Mouse (Mus musculus): ENCODE data around the gene Fryl. TPM values are rescaled to one million over a fixed set of nuclear protein-coding genes. Genes with fewer than 3 reads are reported as not detected.

Gene Fryl
- polyA plus RNA-seq, 1 experiment, result 15.3 TPM

DNA sequence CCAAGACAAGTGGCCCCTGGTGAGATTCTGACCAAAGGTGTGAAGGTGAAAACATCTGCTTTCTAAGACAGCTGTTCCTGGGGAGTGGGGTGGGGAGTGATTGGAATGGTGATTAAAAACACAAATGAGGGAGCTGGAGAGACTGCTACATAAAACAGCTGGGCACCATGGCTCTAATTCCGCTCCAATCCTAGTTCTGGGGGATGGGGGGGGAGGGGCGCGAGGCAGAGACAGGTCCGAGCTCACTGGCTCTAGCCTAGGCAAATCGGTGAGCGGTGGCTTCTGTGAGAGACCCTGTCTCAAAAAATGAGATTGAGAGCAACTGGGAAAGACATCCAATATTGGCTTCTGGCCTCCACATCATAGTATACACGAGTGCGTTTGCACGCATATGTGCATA lies 24.2 kb downstream of the Fryl start:
- Histone ChIP-seq H3K79me2 (ENCODE audit: control insufficient read depth, insufficient read depth) (peaks cover 55% of the 10 kb centered on the region), H3K4me3 (no peak overlapping the region), H3ac (ENCODE audit: control insufficient read depth, insufficient read length) (no peak overlapping the region), H3K27me3 (ENCODE audit: control insufficient read depth, insufficient read depth, insufficient read length) (no peaks in the 10 kb centered on the region), H3K4me2 (ENCODE audit: low read depth) (no peak overlapping the region), H3K36me3 (ENCODE audit: control insufficient read depth, insufficient read depth) (no peaks in the 10 kb centered on the region)
- TF ChIP-seq MAX (IDR thresholded peaks at IDR 0.05; ENCODE audit: low read depth), result no peak

DNA sequence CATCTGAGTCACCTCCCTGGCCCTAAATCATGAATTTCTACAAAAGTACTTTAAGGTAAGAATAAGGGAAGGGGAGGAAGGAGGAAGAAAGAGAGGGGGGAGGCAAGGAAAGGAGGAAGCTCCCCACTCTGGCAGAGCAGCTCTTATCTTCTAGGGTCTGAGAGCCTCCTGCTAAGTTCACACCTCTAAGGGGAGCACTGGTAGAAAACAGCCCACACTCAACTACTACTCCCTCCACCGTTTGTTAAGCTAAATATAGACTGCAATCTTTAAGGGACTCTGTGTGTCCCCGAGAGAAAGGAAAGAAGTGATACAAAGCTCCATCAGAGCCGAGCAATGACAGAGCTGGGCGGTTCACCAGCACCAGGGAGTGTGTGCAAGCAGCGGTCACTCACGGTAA lies 24.6 kb downstream of the Fryl start:
- H3K4me2 ChIP-seq (ENCODE audit: low read depth), result no peak overlapping the region
- no peaks in the 10 kb centered on the region for H3K36me3 ChIP-seq (ENCODE audit: control insufficient read depth, insufficient read depth)
- no peaks in the 10 kb centered on the region for H3K27me3 ChIP-seq (ENCODE audit: control insufficient read depth, insufficient read depth, insufficient read length)
- H3K4me3 ChIP-seq, result no peak overlapping the region
- H3K79me2 ChIP-seq (ENCODE audit: control insufficient read depth, insufficient read depth), result peaks cover 55% of the 10 kb centered on the region
- no peak overlapping the region for H3ac ChIP-seq (ENCODE audit: control insufficient read depth, insufficient read length)
- TF ChIP-seq CEBPB (IDR thresholded peaks at IDR 0.05; ENCODE audit: insufficient read depth, poor library complexity, severe bottlenecking) (no peak), SRF (IDR thresholded peaks at IDR 0.05; ENCODE audit: control insufficient read depth, insufficient read length, low read depth) (no peak), REST (IDR thresholded peaks at IDR 0.05; ENCODE audit: insufficient read depth, insufficient read length) (no peak), E2F4 (IDR thresholded peaks at IDR 0.05; ENCODE audit: insufficient read depth) (no peak), POLR2A (IDR thresholded peaks at IDR 0.05; ENCODE audit: insufficient read length, low read depth) (no peak), MAX (IDR thresholded peaks at IDR 0.05; ENCODE audit: low read depth) (no peak), MYOG (IDR thresholded peaks at IDR 0.05; ENCODE audit: control insufficient read depth in 1 of 3, insufficient read depth in 1 of 3, insufficient read length in 2 of 3, low read depth in 2 of 3) (no peak), TCF3 (IDR thresholded peaks at IDR 0.05; ENCODE audit: insufficient read length, low read depth) (no peak), POLR2AphosphoS2 (IDR thresholded peaks at IDR 0.05; ENCODE audit: insufficient read length, low read depth) (no peak), TCF12 (IDR thresholded peaks at IDR 0.05; ENCODE audit: insufficient read depth, poor library complexity, severe bottlenecking) (no peak), MYOD1 (IDR thresholded peaks at IDR 0.05; ENCODE audit: control insufficient read depth in 1 of 3, insufficient read length in 2 of 3, low read depth in 2 of 3) (no peak), USF1 (IDR thresholded peaks at IDR 0.05; ENCODE audit: low read depth) (no peak)

DNA sequence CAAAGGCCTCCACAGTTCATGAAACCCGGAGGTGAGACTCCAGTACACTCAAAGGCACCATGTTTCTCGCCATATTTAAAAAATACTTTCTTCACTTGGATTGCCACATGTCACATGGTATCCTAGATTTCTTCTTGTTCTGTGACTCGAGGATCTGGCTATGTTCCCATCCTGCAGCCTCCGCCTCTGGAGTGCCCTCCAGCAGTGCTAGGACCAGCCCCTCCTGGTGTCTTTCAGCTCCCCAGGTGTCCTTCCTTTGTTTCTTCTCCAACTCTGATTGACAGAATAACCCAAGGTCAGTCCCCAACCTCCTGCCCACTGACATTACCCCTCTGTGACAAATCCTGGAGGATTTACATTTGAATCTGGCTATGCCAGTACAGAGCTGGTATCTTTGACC lies 26.2 kb downstream of the Fryl start:
- Histone ChIP-seq H3K27me3 (ENCODE audit: control insufficient read depth, insufficient read depth, insufficient read length) (no peaks in the 10 kb centered on the region), H3K79me2 (ENCODE audit: control insufficient read depth, insufficient read depth) (peaks cover 59% of the 10 kb centered on the region), H3ac (ENCODE audit: control insufficient read depth, insufficient read length) (no peak overlapping the region), H3K4me2 (ENCODE audit: low read depth) (no peak overlapping the region), H3K36me3 (ENCODE audit: control insufficient read depth, insufficient read depth) (no peaks in the 10 kb centered on the region), H3K4me3 (no peak overlapping the region)
- TF ChIP-seq REST (IDR thresholded peaks at IDR 0.05; ENCODE audit: insufficient read depth, insufficient read length), result no peak
- TF ChIP-seq USF1 (IDR thresholded peaks at IDR 0.05; ENCODE audit: low read depth), result no peak
- TF ChIP-seq MAX (IDR thresholded peaks at IDR 0.05; ENCODE audit: low read depth), result no peak

DNA sequence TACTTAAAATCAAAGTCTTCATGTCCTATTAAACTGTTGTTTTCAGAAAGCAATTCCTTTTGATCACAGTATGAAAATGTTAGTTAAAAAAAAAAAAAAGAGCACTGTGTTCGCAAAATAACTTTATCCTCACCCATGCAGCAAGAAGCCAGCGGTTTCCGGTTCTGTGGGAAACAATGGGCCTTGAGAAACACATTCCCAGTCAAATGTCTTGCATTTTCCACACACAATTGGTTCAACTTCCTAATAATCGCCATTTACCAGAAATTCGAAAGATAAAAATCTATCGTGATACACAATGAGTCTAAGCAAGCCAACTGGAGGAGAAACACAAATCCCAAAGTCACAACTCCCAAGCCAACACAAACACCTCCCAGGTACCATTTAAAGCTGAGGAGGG lies 27.0 kb downstream of the Fryl start:
- peaks cover 59% of the 10 kb centered on the region for H3K79me2 ChIP-seq (ENCODE audit: control insufficient read depth, insufficient read depth)
- H3K4me2 ChIP-seq (ENCODE audit: low read depth), result no peak overlapping the region
- no peak overlapping the region for H3K4me3 ChIP-seq
- TF ChIP-seq MYOD1 (IDR thresholded peaks at IDR 0.05; ENCODE audit: control insufficient read depth in 1 of 3, insufficient read length in 2 of 3, low read depth in 2 of 3), result no peak
- TF ChIP-seq MAX (IDR thresholded peaks at IDR 0.05; ENCODE audit: low read depth), result no peak
- TF ChIP-seq TCF3 (IDR thresholded peaks at IDR 0.05; ENCODE audit: insufficient read length, low read depth), result no peak
- TF ChIP-seq USF1 (IDR thresholded peaks at IDR 0.05; ENCODE audit: low read depth), result no peak
- no peak for TF ChIP-seq REST (IDR thresholded peaks at IDR 0.05; ENCODE audit: insufficient read depth, insufficient read length)
- no peak for TF ChIP-seq POLR2A (IDR thresholded peaks at IDR 0.05; ENCODE audit: insufficient read length, low read depth)
- no peak for TF ChIP-seq TCF12 (IDR thresholded peaks at IDR 0.05; ENCODE audit: insufficient read depth, poor library complexity, severe bottlenecking)
- TF ChIP-seq SRF (IDR thresholded peaks at IDR 0.05; ENCODE audit: control insufficient read depth, insufficient read length, low read depth), result no peak
- TF ChIP-seq MYOG (IDR thresholded peaks at IDR 0.05; ENCODE audit: control insufficient read depth in 1 of 3, insufficient read depth in 1 of 3, insufficient read length in 2 of 3, low read depth in 2 of 3), result no peak
- no peak for TF ChIP-seq E2F4 (IDR thresholded peaks at IDR 0.05; ENCODE audit: insufficient read depth)
- H3K36me3 ChIP-seq (ENCODE audit: control insufficient read depth, insufficient read depth), result no peaks in the 10 kb centered on the region
- no peak overlapping the region for H3ac ChIP-seq (ENCODE audit: control insufficient read depth, insufficient read length)
- no peaks in the 10 kb centered on the region for H3K27me3 ChIP-seq (ENCODE audit: control insufficient read depth, insufficient read depth, insufficient read length)

DNA sequence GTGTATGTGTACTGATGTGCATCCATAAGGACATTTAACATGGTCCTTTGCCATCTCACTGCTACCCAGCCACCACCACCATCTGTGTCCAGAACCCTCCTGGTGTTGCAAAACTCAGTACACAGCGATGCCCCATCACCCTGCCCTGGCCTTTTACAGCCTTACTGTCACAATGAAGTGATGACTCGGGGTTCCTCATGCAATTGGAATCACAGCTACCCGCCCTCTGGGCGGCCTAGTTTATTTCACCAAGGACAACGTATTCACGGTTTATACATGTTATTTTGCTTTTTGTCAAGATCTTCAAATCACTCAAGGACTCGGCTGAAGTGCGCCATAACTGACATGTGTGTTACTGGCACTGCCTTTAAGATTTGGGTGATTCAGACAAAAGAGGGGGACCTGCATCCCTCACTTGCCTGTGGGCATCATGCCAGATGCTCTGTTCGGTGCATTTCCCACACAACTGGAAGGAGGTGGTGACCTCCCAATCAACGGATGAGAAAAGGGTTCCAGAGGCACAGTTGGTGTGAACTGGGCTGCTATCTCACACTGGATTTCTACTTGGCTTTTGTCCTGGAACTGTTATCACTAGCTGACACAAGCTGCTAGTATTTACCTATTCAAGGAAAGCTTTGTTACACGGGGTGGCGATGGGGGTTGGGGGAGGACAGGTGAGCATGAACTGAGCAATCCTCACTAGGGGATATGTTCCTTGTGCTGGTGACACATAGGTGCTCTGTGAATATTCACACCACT lies 27.9 kb downstream of the Fryl start:
- Histone ChIP-seq H3K27me3 (ENCODE audit: control insufficient read depth, insufficient read depth, insufficient read length) (no peaks in the 10 kb centered on the region), H3K79me2 (ENCODE audit: control insufficient read depth, insufficient read depth) (peaks cover 52% of the 10 kb centered on the region), H3K4me2 (ENCODE audit: low read depth) (no peak overlapping the region), H3K4me3 (no peak overlapping the region), H3K36me3 (ENCODE audit: control insufficient read depth, insufficient read depth) (no peaks in the 10 kb centered on the region), H3ac (ENCODE audit: control insufficient read depth, insufficient read length) (no peak overlapping the region)
- no peak for TF ChIP-seq SRF (IDR thresholded peaks at IDR 0.05; ENCODE audit: control insufficient read depth, insufficient read length, low read depth)
- no peak for TF ChIP-seq POLR2A (IDR thresholded peaks at IDR 0.05; ENCODE audit: insufficient read length, low read depth)
- no peak for TF ChIP-seq MYOD1 (IDR thresholded peaks at IDR 0.05; ENCODE audit: control insufficient read depth in 1 of 3, insufficient read length in 2 of 3, low read depth in 2 of 3)
- no peak for TF ChIP-seq CEBPB (IDR thresholded peaks at IDR 0.05; ENCODE audit: insufficient read depth, poor library complexity, severe bottlenecking)
- TF ChIP-seq MAX (IDR thresholded peaks at IDR 0.05; ENCODE audit: low read depth), result no peak

Data from myocyte (in vitro differentiated cells).